Comparison of ENCODE assay signal across 8 mouse cellular contexts in genomic region chr19:53557267-53557936, GRCm38 (mm10). TPM values are rescaled to one million over a fixed set of nuclear protein-coding genes. Genes with fewer than 3 reads are reported as not detected.
DNase-seq lines count a peak whose midpoint lies in the region; ATAC-seq lines count a peak whose summit lies in the region.

No protein-coding gene starts in this region.

- WGBS in forebrain, embryonic 12.5 days, result 47% methylated on average over 20 of the region's 20 CpGs
- 40% methylated on average over 20 of the region's 20 CpGs for WGBS in forebrain, embryonic 11.5 days
- WGBS in embryonic facial prominence, embryonic 10.5 days, result 30% methylated on average over 20 of the region's 20 CpGs

- H3K27ac ChIP-seq in forebrain, embryonic 12.5 days, result no peak overlapping the region
- H3K27ac ChIP-seq in forebrain, embryonic 11.5 days (ENCODE audit: low read depth, low read length), result no peak overlapping the region
- peak overlapping the region; percentile 57 for H3K27ac ChIP-seq in embryonic facial prominence, embryonic 10.5 days (replicated peaks)

- no peak overlapping the region for H3K4me3 ChIP-seq in forebrain, embryonic 12.5 days (replicated peaks)
- H3K4me3 ChIP-seq in forebrain, embryonic 11.5 days (ENCODE audit: low read depth, low read length), result no peak overlapping the region
- peak overlapping the region; percentile 38 for H3K4me3 ChIP-seq in embryonic facial prominence, embryonic 10.5 days

- no peak for DNase-seq in forebrain, embryonic 11.5 days (ENCODE audit: low spot score)
- peak; percentile 28 for DNase-seq in embryonic facial prominence, embryonic 10.5 days (ENCODE audit: low spot score)
- DNase-seq in induced T-regulatory cell, adult 2 months (ENCODE audit: low read depth), result peak; percentile 46
- DNase-seq in ovary, postnatal 10 days (ENCODE audit: low spot score), result no peak
- DNase-seq in right cerebral cortex, adult 18-20 months, result no peak
- DNase-seq in gastrocnemius, postnatal 4 days (ENCODE audit: low spot score in 2 of 2), result no peak

- no peaks in the 10 kb centered on the region for H3K36me3 ChIP-seq in forebrain, embryonic 12.5 days (replicated peaks)
- no peaks in the 10 kb centered on the region for H3K36me3 ChIP-seq in forebrain, embryonic 11.5 days (ENCODE audit: control insufficient read depth, insufficient read depth, low read length)
- no peaks in the 10 kb centered on the region for H3K36me3 ChIP-seq in embryonic facial prominence, embryonic 10.5 days (replicated peaks)

- H3K27me3 ChIP-seq in forebrain, embryonic 12.5 days, result 0 out of 2 replicates have a peak, but pooled peaks cover 6% of the 10 kb centered on the region
- H3K27me3 ChIP-seq in forebrain, embryonic 11.5 days (ENCODE audit: control insufficient read depth, insufficient read depth, low read length), result no peaks in the 10 kb centered on the region
- no peaks in the 10 kb centered on the region; the same call in 1 of the 2 replicates for H3K27me3 ChIP-seq in embryonic facial prominence, embryonic 10.5 days (replicated peaks; ENCODE audit: low read depth, poor library complexity, severe bottlenecking)

- H3K9me3 ChIP-seq in forebrain, embryonic 12.5 days, result no peaks in the 10 kb centered on the region
- H3K9me3 ChIP-seq in forebrain, embryonic 11.5 days (ENCODE audit: control insufficient read depth, low read length), result no peaks in the 10 kb centered on the region
- no peaks in the 10 kb centered on the region for H3K9me3 ChIP-seq in embryonic facial prominence, embryonic 10.5 days

- ATAC-seq in forebrain, embryonic 12.5 days (ENCODE audit: low FRiP score), result no peak
- no peak; the same call in 1 of the 2 replicates for ATAC-seq in forebrain, embryonic 11.5 days (replicated peaks; ENCODE audit: low FRiP score)
- ATAC-seq in megakaryocyte, adult 5-6 weeks (ENCODE audit: poor library complexity, severe bottlenecking), result peak; percentile 49; the same call in 1 of the 2 replicates

- no peak overlapping the region for H3K9ac ChIP-seq in forebrain, embryonic 12.5 days
- H3K9ac ChIP-seq in forebrain, embryonic 11.5 days (ENCODE audit: low read length), result no peak overlapping the region

- peak overlapping the region; percentile 3; the same call in 1 of the 2 replicates for H3K4me2 ChIP-seq in forebrain, embryonic 12.5 days
- H3K4me2 ChIP-seq in forebrain, embryonic 11.5 days (ENCODE audit: low read depth, low read length, severe bottlenecking), result no peak overlapping the region

- H3K4me1 ChIP-seq in forebrain, embryonic 12.5 days, result peaks cover 5% of the 10 kb centered on the region; the same call in 1 of the 2 replicates
- H3K4me1 ChIP-seq in forebrain, embryonic 11.5 days (replicated peaks; ENCODE audit: control insufficient read depth, insufficient read depth, low read length), result 0 out of 2 replicates have a peak, but pooled peaks cover 2% of the 10 kb centered on the region
- H3K4me1 ChIP-seq in embryonic facial prominence, embryonic 10.5 days, result peaks cover 20% of the 10 kb centered on the region

RNA-seq across cellular contexts. Expression of gene Dusp5, which starts 28.5 kb away (rescaled TPM):
- polyA plus RNA-seq in forebrain, embryonic 12.5 days (2016; fragmentation: Nextera tagmentation; extraction: Ambion mirVana), result 2.8 and 3.0 TPM in 2 replicates
- 4.4 and 4.5 TPM in 2 replicates for polyA plus RNA-seq in forebrain, embryonic 11.5 days (2014; fragmentation: Nextera tagmentation; extraction: Ambion mirVana)
- polyA plus RNA-seq in embryonic facial prominence, embryonic 10.5 days (2016; fragmentation: Nextera tagmentation; extraction: Ambion mirVana), result 6.9 and 7.8 TPM in 2 replicates
- total RNA-seq in megakaryocyte, adult 5-6 weeks (2015), result 4.3 and 5.0 TPM in 2 replicates
- total RNA-seq in megakaryocyte, adult 5-6 weeks (2017), result 4.6 and 6.4 TPM in 2 replicates
- total RNA-seq in gastrocnemius, postnatal 4 days (2021), result 1 to 10 TPM; 1.2 to 1.4 TPM

RNA-seq across cellular contexts. Expression of gene Nutf2-ps1, which starts 31.5 kb away (rescaled TPM):
- polyA plus RNA-seq in forebrain, embryonic 12.5 days (2016; fragmentation: Nextera tagmentation; extraction: Ambion mirVana), result 419 and 449 TPM in 2 replicates
- 433 and 467 TPM in 2 replicates for polyA plus RNA-seq in forebrain, embryonic 11.5 days (2014; fragmentation: Nextera tagmentation; extraction: Ambion mirVana)
- polyA plus RNA-seq in embryonic facial prominence, embryonic 10.5 days (2016; fragmentation: Nextera tagmentation; extraction: Ambion mirVana), result 567 and 585 TPM in 2 replicates
- total RNA-seq in megakaryocyte, adult 5-6 weeks (2015), result 36.9 and 38.7 TPM in 2 replicates
- total RNA-seq in megakaryocyte, adult 5-6 weeks (2017), result 46.3 and 61.1 TPM in 2 replicates
- total RNA-seq in gastrocnemius, postnatal 4 days (2021), result 10 to 100 TPM; 81.5 to 91.3 TPM

RNA-seq across cellular contexts. Expression of gene Smc3, which starts 42.8 kb away (rescaled TPM):
- 91.8 and 95.1 TPM in 2 replicates for polyA plus RNA-seq in forebrain, embryonic 12.5 days (2016; fragmentation: Nextera tagmentation; extraction: Ambion mirVana)
- 94.1 and 101 TPM in 2 replicates for polyA plus RNA-seq in forebrain, embryonic 11.5 days (2014; fragmentation: Nextera tagmentation; extraction: Ambion mirVana)
- polyA plus RNA-seq in embryonic facial prominence, embryonic 10.5 days (2016; fragmentation: Nextera tagmentation; extraction: Ambion mirVana), result 73.1 and 79.1 TPM in 2 replicates
- 91.2 and 91.7 TPM in 2 replicates for total RNA-seq in megakaryocyte, adult 5-6 weeks (2015)
- 108 and 122 TPM in 2 replicates for total RNA-seq in megakaryocyte, adult 5-6 weeks (2017)
- 10 to 100 TPM; 35.8 to 42.2 TPM for total RNA-seq in gastrocnemius, postnatal 4 days (2021)

Comparison
In these comparisons a context has a peak if more than half of its experiments do, and no peak if none do; other contexts are left out.
1. DNase-seq: peak in embryonic facial prominence, embryonic 10.5 days (single experiment) and induced T-regulatory cell, adult 2 months (single experiment); none in forebrain, embryonic 11.5 days (single experiment), ovary, postnatal 10 days (single experiment), right cerebral cortex, adult 18-20 months (single experiment) and gastrocnemius, postnatal 4 days (0 of 2).